Mouse (Mus musculus): ENCODE measurements at regions not wholly inside any gene's neighbourhood (a gene's known extent, or its start where the extent isn't known, plus 50 kb on each side); places are given as distances from the start of the nearest gene placed in this dataset.

DNA sequence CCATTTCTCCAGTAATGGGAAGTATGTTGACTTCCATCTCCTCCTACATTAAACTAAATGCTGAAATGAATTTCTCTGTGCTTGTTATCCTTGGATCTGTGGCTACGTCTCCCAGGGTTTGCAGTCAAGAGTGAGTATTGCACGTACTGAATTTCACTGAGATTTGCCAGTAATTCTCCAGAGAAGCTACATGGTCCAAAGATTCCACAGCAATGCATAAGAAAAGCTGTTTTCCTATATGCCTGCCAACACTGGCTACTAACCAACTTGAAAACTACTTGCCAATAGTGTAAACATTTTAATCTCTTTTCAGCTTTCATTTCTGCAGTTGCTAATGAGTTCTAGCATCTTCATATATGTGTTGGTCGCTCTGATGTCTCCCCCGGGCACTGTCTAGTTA, 164.4 kb downstream of the Cysltr2 start:
- no peak overlapping the region for H3K9ac ChIP-seq
- H3K4me2 ChIP-seq, result no peak overlapping the region
- ATAC-seq (ENCODE audit: low read depth), result no peak
- H3K9me3 ChIP-seq, result no peaks in the 10 kb centered on the region
- no peaks in the 10 kb centered on the region for H3K4me1 ChIP-seq (replicated peaks)
- H3K27me3 ChIP-seq, result no peaks in the 10 kb centered on the region
- H3K36me3 ChIP-seq, result no peaks in the 10 kb centered on the region
- WGBS, result 81% methylated on average over 4 of the region's 4 CpGs
- H3K27ac ChIP-seq (replicated peaks), result no peak overlapping the region
- no peak overlapping the region for H3K4me3 ChIP-seq

DNA sequence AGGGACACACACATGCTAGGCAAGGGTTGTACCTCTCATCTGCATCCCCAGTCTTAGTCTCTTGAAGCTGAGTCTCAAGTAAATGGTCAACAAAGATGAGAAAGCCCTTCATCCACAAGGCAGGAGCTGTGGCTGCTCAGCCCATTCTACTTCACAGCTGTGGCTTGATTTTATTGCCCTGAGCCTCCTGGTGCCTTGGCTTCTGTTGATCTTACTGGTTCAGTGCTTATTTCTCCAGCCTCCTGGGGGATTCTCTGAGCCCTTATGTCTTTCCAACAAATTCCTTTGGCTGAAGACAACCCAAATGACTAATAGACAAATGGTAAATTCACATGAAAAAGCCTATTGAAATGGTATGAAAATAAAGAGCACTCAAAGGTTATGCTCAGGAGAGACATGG, 167.3 kb upstream of the Fndc3a start:
- Histone ChIP-seq H3K36me3 (no peaks in the 10 kb centered on the region), H3K9ac (no peak overlapping the region), H3K4me1 (replicated peaks) (no peaks in the 10 kb centered on the region), H3K27ac (replicated peaks) (no peak overlapping the region), H3K4me2 (no peak overlapping the region), H3K27me3 (no peaks in the 10 kb centered on the region), H3K4me3 (no peak overlapping the region), H3K9me3 (no peaks in the 10 kb centered on the region)
- ATAC-seq (ENCODE audit: low read depth), result no peak

DNA sequence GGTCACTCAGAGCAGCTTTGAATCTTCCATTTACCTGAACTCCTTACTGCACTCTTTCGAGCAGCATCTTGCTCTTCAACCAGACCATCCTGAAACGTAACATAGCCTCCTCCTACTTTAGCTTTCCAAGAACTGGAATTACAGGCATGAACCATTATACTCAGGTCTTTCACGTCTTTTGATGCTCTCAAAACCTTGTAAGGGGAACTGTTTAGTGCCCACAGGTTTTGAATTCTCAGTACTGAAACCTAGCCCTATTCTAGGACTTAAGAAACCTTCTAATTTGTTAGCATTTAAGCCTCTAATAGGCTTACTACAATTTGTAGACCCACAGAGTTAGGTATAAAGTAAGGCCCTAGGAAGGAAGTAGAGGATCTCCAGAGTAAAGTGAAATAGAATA, 163.7 kb upstream of the Fndc3a start:
- 86% methylated on average over 3 of the region's 3 CpGs for WGBS
- H3K4me3 ChIP-seq, result no peak overlapping the region
- no peak overlapping the region for H3K9ac ChIP-seq
- H3K27ac ChIP-seq (replicated peaks), result no peak overlapping the region
- no peak overlapping the region for H3K4me2 ChIP-seq
- no peaks in the 10 kb centered on the region for H3K27me3 ChIP-seq
- no peaks in the 10 kb centered on the region for H3K9me3 ChIP-seq
- H3K4me1 ChIP-seq (replicated peaks), result no peaks in the 10 kb centered on the region; the same call in 1 of the 2 replicates
- ATAC-seq (ENCODE audit: low read depth), result no peak
- H3K36me3 ChIP-seq, result no peaks in the 10 kb centered on the region

GRCm38 (mm10) chr14:72869188-72869749, 159.5 kb upstream of the Fndc3a start:
- Histone ChIP-seq H3K9ac (no peak overlapping the region), H3K4me3 (no peak overlapping the region), H3K9me3 (no peaks in the 10 kb centered on the region), H3K4me1 (replicated peaks) (no peaks in the 10 kb centered on the region; the same call in 1 of the 2 replicates), H3K4me2 (peak overlapping the region; percentile 18), H3K27me3 (no peaks in the 10 kb centered on the region), H3K36me3 (no peaks in the 10 kb centered on the region), H3K27ac (replicated peaks) (no peak overlapping the region)
- ATAC-seq (ENCODE audit: low read depth), result peak; percentile 63; the same call in 1 of the 2 replicates
- WGBS, result 67% methylated on average over 20 of the region's 20 CpGs

GRCm38 (mm10) chr14:72866896-72867295, 157.1 kb upstream of the Fndc3a start:
- no peaks in the 10 kb centered on the region for H3K9me3 ChIP-seq
- no peaks in the 10 kb centered on the region for H3K36me3 ChIP-seq
- H3K27me3 ChIP-seq, result no peaks in the 10 kb centered on the region
- no peaks in the 10 kb centered on the region; the same call in 1 of the 2 replicates for H3K4me1 ChIP-seq (replicated peaks)
- H3K4me2 ChIP-seq, result no peak overlapping the region
- no peak for ATAC-seq (ENCODE audit: low read depth)
- H3K4me3 ChIP-seq, result no peak overlapping the region
- 53% methylated on average over 2 of the region's 2 CpGs for WGBS
- H3K27ac ChIP-seq (replicated peaks), result no peak overlapping the region
- H3K9ac ChIP-seq, result no peak overlapping the region

- no peaks in the 10 kb centered on the region for H3K27me3 ChIP-seq
- no peak overlapping the region for H3K27ac ChIP-seq (replicated peaks)
- no peaks in the 10 kb centered on the region for H3K36me3 ChIP-seq
- no peaks in the 10 kb centered on the region for H3K9me3 ChIP-seq
- H3K9ac ChIP-seq, result no peak overlapping the region
- ATAC-seq (ENCODE audit: low read depth), result no peak
- H3K4me2 ChIP-seq, result no peak overlapping the region
- H3K4me1 ChIP-seq (replicated peaks), result no peaks in the 10 kb centered on the region; the same call in 1 of the 2 replicates
- no peak overlapping the region for H3K4me3 ChIP-seq
Observed at GRCm38 (mm10) chr14:72865531-72865930, 155.7 kb upstream of the Fndc3a start.

DNA sequence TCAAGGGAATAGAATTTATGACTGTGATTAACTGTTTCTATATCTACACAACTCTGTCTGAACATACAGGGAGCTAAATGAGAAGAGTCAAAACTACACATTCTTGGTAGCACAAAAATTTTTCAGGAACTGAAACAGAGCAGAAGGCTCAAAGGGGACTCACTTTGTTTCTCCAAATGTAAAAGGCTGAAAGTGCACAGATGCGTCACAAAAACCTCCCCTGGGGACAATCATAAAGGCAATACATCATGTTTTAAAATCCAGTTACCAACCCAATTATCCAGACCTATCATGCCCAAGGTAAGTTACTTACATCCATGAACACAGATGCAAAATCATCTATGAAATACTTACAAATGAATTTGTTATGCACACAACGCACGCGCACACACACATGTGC, 155.0 kb upstream of the Fndc3a start:
- Histone ChIP-seq H3K4me2 (no peak overlapping the region), H3K27ac (replicated peaks) (no peak overlapping the region), H3K9ac (no peak overlapping the region), H3K4me1 (replicated peaks) (no peaks in the 10 kb centered on the region; the same call in 1 of the 2 replicates), H3K4me3 (no peak overlapping the region), H3K36me3 (no peaks in the 10 kb centered on the region), H3K9me3 (no peaks in the 10 kb centered on the region), H3K27me3 (no peaks in the 10 kb centered on the region)
- ATAC-seq (ENCODE audit: low read depth), result no peak
- WGBS, result 82% methylated on average over 4 of the region's 4 CpGs

DNA sequence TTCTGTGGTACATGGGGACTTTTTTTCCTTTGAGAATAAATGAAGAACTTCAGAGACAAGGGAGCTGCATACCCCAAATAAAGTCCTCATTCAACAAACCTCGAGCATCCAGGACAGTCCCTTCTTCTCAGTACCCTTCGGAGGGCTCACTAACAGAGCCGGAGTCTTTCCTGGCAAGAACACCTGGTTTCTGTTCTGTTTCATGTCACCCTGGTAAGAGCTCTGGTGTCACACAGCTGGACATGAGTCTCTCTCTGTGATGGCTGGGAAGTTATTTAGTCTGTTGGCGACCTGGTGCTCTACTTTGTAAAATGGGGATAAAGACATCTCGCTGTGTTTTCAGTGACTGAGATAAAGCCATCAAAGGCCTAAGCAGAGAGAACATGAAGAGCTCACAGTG, 154.3 kb upstream of the Fndc3a start:
- Histone ChIP-seq H3K36me3 (no peaks in the 10 kb centered on the region), H3K4me1 (replicated peaks) (no peaks in the 10 kb centered on the region), H3K27ac (replicated peaks) (no peak overlapping the region), H3K27me3 (no peaks in the 10 kb centered on the region), H3K4me3 (no peak overlapping the region), H3K9me3 (no peaks in the 10 kb centered on the region), H3K4me2 (no peak overlapping the region), H3K9ac (no peak overlapping the region)
- 87% methylated on average over 5 of the region's 5 CpGs for WGBS
- ATAC-seq (ENCODE audit: low read depth), result no peak

DNA sequence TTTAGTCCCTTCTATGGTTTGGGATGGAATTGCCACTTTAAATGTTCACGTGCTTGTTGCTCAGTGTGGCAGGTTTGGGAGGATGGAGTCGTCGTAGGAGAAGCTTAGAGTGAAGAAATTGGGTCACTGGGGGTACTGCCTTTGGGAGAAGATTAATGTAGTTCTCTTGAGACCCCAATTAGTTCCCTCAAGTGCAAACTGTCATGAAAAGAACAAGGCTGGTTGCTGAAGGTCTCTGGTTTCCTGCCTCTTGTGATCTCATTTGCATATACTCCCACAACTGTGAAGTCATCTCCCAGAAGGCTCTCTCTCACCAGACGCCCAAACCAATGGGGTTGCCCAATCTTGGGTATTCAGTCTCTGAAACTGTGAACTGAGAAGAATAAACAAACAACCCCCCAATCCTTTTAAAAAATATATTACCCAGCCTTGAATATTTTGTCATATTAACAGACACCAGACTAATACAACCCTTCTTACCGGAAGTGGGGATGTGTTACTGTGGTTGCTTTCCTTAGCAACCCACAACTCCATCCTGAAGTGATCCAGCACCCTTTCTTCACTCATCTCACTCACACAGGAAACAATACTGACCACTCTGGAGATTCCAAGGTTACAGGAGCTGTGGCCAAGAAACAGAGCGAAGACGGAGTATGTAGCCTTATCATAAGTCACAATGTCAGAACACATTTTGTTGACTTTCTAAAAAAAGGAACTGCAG, 153.2 kb upstream of the Fndc3a start:
- 80% methylated on average over 7 of the region's 7 CpGs for WGBS
- Histone ChIP-seq H3K9me3 (no peaks in the 10 kb centered on the region), H3K9ac (no peak overlapping the region), H3K36me3 (no peaks in the 10 kb centered on the region), H3K27ac (replicated peaks) (no peak overlapping the region), H3K27me3 (no peaks in the 10 kb centered on the region), H3K4me1 (replicated peaks) (no peaks in the 10 kb centered on the region), H3K4me2 (no peak overlapping the region), H3K4me3 (no peak overlapping the region)
- ATAC-seq (ENCODE audit: low read depth), result no peak

- Histone ChIP-seq H3K9ac (no peak overlapping the region), H3K27ac (replicated peaks) (no peak overlapping the region), H3K4me3 (no peak overlapping the region), H3K9me3 (no peaks in the 10 kb centered on the region), H3K27me3 (no peaks in the 10 kb centered on the region), H3K4me1 (replicated peaks) (0 out of 2 replicates have a peak, but pooled peaks cover 3% of the 10 kb centered on the region), H3K36me3 (no peaks in the 10 kb centered on the region), H3K4me2 (no peak overlapping the region)
- WGBS, result 67% methylated on average over 1 of the region's 1 CpGs
- ATAC-seq (ENCODE audit: low read depth), result peak; percentile 85
Observed at GRCm38 (mm10) chr14:72854226-72854625, 144.4 kb upstream of the Fndc3a start.

- Histone ChIP-seq H3K9ac (no peak overlapping the region), H3K4me3 (no peak overlapping the region), H3K4me1 (replicated peaks) (0 out of 2 replicates have a peak, but pooled peaks cover 3% of the 10 kb centered on the region), H3K27ac (replicated peaks) (no peak overlapping the region), H3K27me3 (no peaks in the 10 kb centered on the region), H3K4me2 (no peak overlapping the region), H3K36me3 (no peaks in the 10 kb centered on the region), H3K9me3 (no peaks in the 10 kb centered on the region)
- 89% methylated on average over 3 of the region's 3 CpGs for WGBS
- ATAC-seq (ENCODE audit: low read depth), result no peak
Observed at GRCm38 (mm10) chr14:72853104-72853503, 143.3 kb upstream of the Fndc3a start.

DNA sequence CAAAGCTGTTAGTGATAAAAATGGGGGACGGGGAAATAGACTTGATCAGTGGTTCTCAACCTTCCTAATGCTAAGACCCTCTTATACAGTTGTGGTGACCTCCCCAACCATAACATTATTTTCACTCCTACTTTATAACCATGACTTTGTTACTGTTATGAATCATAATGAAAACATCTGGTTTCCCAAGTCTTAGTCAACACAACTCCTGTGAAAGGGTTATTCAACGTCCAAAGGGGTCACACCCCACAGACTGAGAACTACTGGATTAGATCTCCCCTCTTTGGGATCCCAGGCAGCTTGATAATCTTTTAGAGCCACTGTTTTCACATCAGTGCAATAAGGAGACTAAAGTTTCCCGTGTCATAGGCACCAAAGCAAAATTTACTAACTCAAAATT, 141.1 kb upstream of the Fndc3a start:
- H3K9ac ChIP-seq, result no peak overlapping the region
- H3K36me3 ChIP-seq, result no peaks in the 10 kb centered on the region
- no peak overlapping the region for H3K4me2 ChIP-seq
- peaks cover 11% of the 10 kb centered on the region for H3K4me1 ChIP-seq (replicated peaks)
- H3K4me3 ChIP-seq, result no peak overlapping the region
- H3K27me3 ChIP-seq, result no peaks in the 10 kb centered on the region
- H3K9me3 ChIP-seq, result no peaks in the 10 kb centered on the region
- H3K27ac ChIP-seq (replicated peaks), result no peak overlapping the region
- ATAC-seq (ENCODE audit: low read depth), result no peak
- 83% methylated on average over 3 of the region's 3 CpGs for WGBS
